Mouse (Mus musculus) liver, embryonic 14.5 days (tissue): Measurements from ENCODE around the gene Sh3d21.
"Not testable (repeated sequence)": the region's sequence is repeated elsewhere in the genome, so short reads cannot be mapped to it uniquely, and the experiment has no call there.

ENCODE experiments used
- CTCF ChIP-seq: IDR thresholded peaks from 2 replicates; pipeline ENCODE4 v1.5.1; 2016; ENCODE audit warnings: antibody characterized with exemption, low read depth, control low read depth
- EP300 ChIP-seq: IDR thresholded peaks from 2 replicates; pipeline ENCODE4 v1.6.1; 2016; ENCODE audit warnings: antibody characterized with exemption, low read depth

DNA sequence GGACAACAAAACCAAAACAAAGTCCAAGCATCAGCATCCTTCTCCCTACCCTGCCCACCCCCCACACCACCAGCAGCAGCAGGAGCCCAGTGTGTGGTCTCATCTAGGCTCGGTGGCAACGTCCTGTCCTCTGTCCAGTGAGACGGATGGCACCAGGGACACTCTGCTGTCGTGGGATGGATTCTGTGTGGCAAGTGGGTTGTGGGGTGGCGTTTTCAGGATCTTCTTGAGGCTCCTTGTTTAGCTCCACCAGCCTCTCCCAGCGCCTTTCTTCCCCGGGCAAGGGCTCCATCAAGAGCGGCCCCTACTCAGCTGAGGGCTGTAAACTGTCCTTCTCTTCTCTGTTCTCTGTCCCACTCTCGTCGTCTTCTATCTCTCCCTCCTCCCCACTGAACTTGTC, 1.8 kb upstream of the Sh3d21 start:
- not testable (repeated sequence) for TF ChIP-seq CTCF, EP300
